ENCODE assay signal across 23 mouse cellular contexts in the genomic region with DNA sequence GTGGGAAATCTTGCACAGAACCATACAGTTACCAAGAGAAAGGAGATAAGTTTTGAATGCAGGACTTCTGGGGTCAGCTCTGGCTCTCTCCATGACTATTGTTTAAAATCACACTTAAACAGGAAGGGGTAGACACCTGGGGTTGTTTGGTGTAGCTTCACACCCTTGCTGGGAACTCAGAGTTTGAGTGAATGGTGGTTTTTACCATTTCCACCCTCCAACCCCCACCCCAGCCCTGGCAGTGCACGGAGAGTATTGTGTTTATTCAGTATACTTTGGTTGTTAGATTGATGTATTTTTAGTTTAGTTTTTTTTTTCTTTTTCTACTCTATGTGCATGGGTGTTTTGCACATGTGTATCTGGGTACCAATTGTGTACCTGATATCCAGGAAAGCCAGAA. TPM values are rescaled to one million over a fixed set of nuclear protein-coding genes. Genes with fewer than 3 reads are reported as not detected.
DNase-seq lines count a peak whose midpoint lies in the region; ATAC-seq and TF ChIP-seq lines count a peak whose summit lies in the region.
"Had no signal": no experiment of that assay in that cellular context is flagged by ENCODE, and none has a peak within 500 bp of the region (broad histone marks: within the 10 kb centered on the region; RNA-seq: fewer than 3 reads in every experiment).

No protein-coding gene starts in this region.

- H3K4me2 ChIP-seq in intestine, postnatal 0 days (replicated peaks; ENCODE audit: low read depth) = no peak overlapping the region
- H3K4me2 ChIP-seq: embryonic facial prominence, embryonic 15.5 days; forebrain, embryonic 15.5 days; limb, embryonic 12.5 days; liver, embryonic 11.5 days had no signal

- ATAC-seq in CD4-positive, CD25-positive, alpha-beta regulatory T cell, adult 4 months = peak; percentile 41
- ATAC-seq in monocyte, adult 5-6 weeks (replicated peaks; ENCODE audit: insufficient number of reproducible peaks, low FRiP score, low TSS enrichment, poor library complexity, severe bottlenecking) = 0 out of 2 replicates have a peak, but pooled peaks have one; percentile 54
- no peak for ATAC-seq in intestine, postnatal 0 days
- ATAC-seq: forebrain, embryonic 15.5 days; liver, postnatal 0 days had no signal

- H3K27me3 ChIP-seq in intestine, postnatal 0 days (replicated peaks; ENCODE audit: control insufficient read depth, insufficient read depth, low read length) = no peaks in the 10 kb centered on the region
- H3K27me3 ChIP-seq: embryonic facial prominence, embryonic 15.5 days; forebrain, embryonic 15.5 days had no signal

- H3K9me3 ChIP-seq in intestine, postnatal 0 days (ENCODE audit: control insufficient read depth) = no peaks in the 10 kb centered on the region
- H3K9me3 ChIP-seq: embryonic facial prominence, embryonic 15.5 days; forebrain, embryonic 15.5 days; hindbrain, embryonic 10.5 days; limb, embryonic 12.5 days; midbrain, embryonic 10.5 days had no signal

- no peaks in the 10 kb centered on the region for H3K4me1 ChIP-seq in intestine, postnatal 0 days (replicated peaks; ENCODE audit: control insufficient read depth, insufficient read depth, low read length)
- H3K4me1 ChIP-seq: embryonic facial prominence, embryonic 15.5 days; forebrain, embryonic 15.5 days had no signal

- TF ChIP-seq CTCF in intestine, postnatal 0 days (IDR thresholded peaks at IDR 0.05; ENCODE audit: low read depth) = no peak

- DNase-seq in CD4-positive helper T cell, adult 2 months (ENCODE audit: low read depth, low spot score) = peak; percentile 51
- DNase-seq in thymus, postnatal 10 days (ENCODE audit: low spot score in 2 of 2) = peak; percentile 56 to 64
- no peak for DNase-seq in urinary bladder, postnatal 14 days (ENCODE audit: low spot score)
- no peak for DNase-seq in kidney, postnatal 10 days
- DNase-seq: adrenal gland, postnatal 36 days; B cell, adult 2 months; cerebellum, adult 9-10 months; gastrocnemius, postnatal 14 days; heart, adult 18-20 months; kidney, postnatal 4 days; liver, postnatal 0 days; lung, postnatal 10 days had no signal

- H3K9ac ChIP-seq in intestine, postnatal 0 days (ENCODE audit: low read depth, low read length) = no peak overlapping the region
- H3K9ac ChIP-seq: embryonic facial prominence, embryonic 15.5 days; forebrain, embryonic 15.5 days; limb, embryonic 12.5 days; liver, postnatal 0 days had no signal

- whole genome bisulfite sequencing in intestine, postnatal 0 days = 30% methylated on average over 1 of the region's 1 CpGs

- H3K36me3 ChIP-seq in intestine, postnatal 0 days (ENCODE audit: control insufficient read depth, insufficient read depth) = no peaks in the 10 kb centered on the region
- H3K36me3 ChIP-seq: embryonic facial prominence, embryonic 15.5 days; forebrain, embryonic 15.5 days; hindbrain, embryonic 10.5 days; limb, embryonic 12.5 days; midbrain, embryonic 10.5 days had no signal

- H3K4me3 ChIP-seq in intestine, postnatal 0 days (ENCODE audit: low read depth, low read length) = no peak overlapping the region
- H3K4me3 ChIP-seq: embryonic facial prominence, embryonic 15.5 days; forebrain, embryonic 15.5 days; hindbrain, embryonic 10.5 days; limb, embryonic 12.5 days; midbrain, embryonic 10.5 days had no signal

- no peak overlapping the region for H3K27ac ChIP-seq in intestine, postnatal 0 days (ENCODE audit: low read depth, low read length)
- H3K27ac ChIP-seq: embryonic facial prominence, embryonic 15.5 days; forebrain, embryonic 15.5 days; limb, embryonic 12.5 days; midbrain, embryonic 10.5 days had no signal

RNA-seq across cellular contexts. Expression of gene Rcsd1, which starts 20.6 kb away (rescaled TPM):
- polyA plus RNA-seq in CD4-positive, CD25-positive, alpha-beta regulatory T cell, adult 4 months (2017; shearing (Covaris generic)) = 100 to 1,000 TPM; 114 to 159 TPM
- 85.7 to 143 TPM (median 87.9 TPM) in 3 replicates for total RNA-seq in monocyte, adult 5-6 weeks (2017)
- 11.7 and 14.2 TPM in 2 replicates for polyA plus RNA-seq in intestine, postnatal 0 days (2015; fragmentation: Nextera tagmentation; extraction: Ambion mirVana)

RNA-seq across cellular contexts. Expression of gene Creg1, which starts 33.4 kb away (rescaled TPM):
- 10 to 100 TPM; 17.4 to 25.9 TPM for polyA plus RNA-seq in CD4-positive, CD25-positive, alpha-beta regulatory T cell, adult 4 months (2017; shearing (Covaris generic))
- 97.4 to 180 TPM (median 175 TPM) in 3 replicates for total RNA-seq in monocyte, adult 5-6 weeks (2017)
- 195 and 201 TPM in 2 replicates for polyA plus RNA-seq in intestine, postnatal 0 days (2015; fragmentation: Nextera tagmentation; extraction: Ambion mirVana)

RNA-seq across cellular contexts. Expression of gene Cd247, which starts 58.4 kb away (rescaled TPM):
- polyA plus RNA-seq in CD4-positive, CD25-positive, alpha-beta regulatory T cell, adult 4 months (2017; shearing (Covaris generic)) = 100 to 1,000 TPM; 443 to 540 TPM
- 43.0 to 147 TPM (median 60.9 TPM) in 3 replicates for total RNA-seq in monocyte, adult 5-6 weeks (2017)
- polyA plus RNA-seq in intestine, postnatal 0 days (2015; fragmentation: Nextera tagmentation; extraction: Ambion mirVana) = 0.50 and 0.52 TPM in 2 replicates
- total RNA-seq: left cerebral cortex, postnatal 14 days; midbrain, postnatal 0 days had no signal

Comparison
In these comparisons a context has a peak if more than half of its experiments do, and no peak if none do; other contexts are left out.
1. DNase-seq: peak in CD4-positive helper T cell, adult 2 months (single experiment) and thymus, postnatal 10 days (2 of 2); none in urinary bladder, postnatal 14 days (single experiment) and kidney, postnatal 10 days (single experiment).
2. RNA of gene Cd247, which starts 58.4 kb away (polyA plus RNA-seq): 443 to 540 TPM in CD4-positive, CD25-positive, alpha-beta regulatory T cell, adult 4 months; 0.50 to 0.52 TPM in intestine, postnatal 0 days; every median in the first group is over 100 times any median in the second.